Mouse (Mus musculus): Measurements from ENCODE around the gene Vmn2r100. TPM values are rescaled to one million over a fixed set of nuclear protein-coding genes. Genes with fewer than 3 reads are reported as not detected.

Gene Vmn2r100
- not detected in 2 replicates for polyA plus RNA-seq (2014; fragmentation: Nextera tagmentation; extraction: Ambion mirVana)

- no peak for ATAC-seq (ENCODE audit: low FRiP score)
Measured at GRCm38 (mm10) chr17:19504432-19504831, at the start of gene Vmn2r100. Gene Vmn2r100, plus strand, starts transcription at chr17:19504732.

GRCm38 (mm10) chr17:19482866-19483265 is 21.7 kb upstream of the Vmn2r100 start:
- Histone ChIP-seq H3K4me1 (replicated peaks; ENCODE audit: control insufficient read depth, insufficient read depth, low read length) (no peaks in the 10 kb centered on the region), H3K27ac (ENCODE audit: low read depth, low read length) (no peak overlapping the region), H3K27me3 (ENCODE audit: control insufficient read depth, insufficient read depth, low read length) (no peaks in the 10 kb centered on the region), H3K36me3 (ENCODE audit: control insufficient read depth, insufficient read depth, low read length) (no peaks in the 10 kb centered on the region), H3K4me2 (replicated peaks; ENCODE audit: low read depth, low read length) (no peak overlapping the region), H3K9me3 (ENCODE audit: control insufficient read depth, low read length) (no peaks in the 10 kb centered on the region), H3K9ac (ENCODE audit: low read depth, low read length) (no peak overlapping the region), H3K4me3 (ENCODE audit: low read depth, low read length) (no peak overlapping the region)
- DNase-seq (ENCODE audit: low spot score) (no peak), ATAC-seq (ENCODE audit: low FRiP score) (no peak)

More at GRCm38 (mm10) chr17:19504432-19504831, at the start of gene Vmn2r100:
- H3K27ac ChIP-seq (ENCODE audit: low read depth, low read length), result no peak within 1 kb of the TSS
- no peaks in the 10 kb centered on the region for H3K27me3 ChIP-seq (ENCODE audit: control insufficient read depth, insufficient read depth, low read length)
- DNase-seq (ENCODE audit: low spot score), result no peak
- no peaks in the 10 kb centered on the region for H3K9me3 ChIP-seq (ENCODE audit: control insufficient read depth, low read length)
- H3K4me2 ChIP-seq (replicated peaks; ENCODE audit: low read depth, low read length), result no peak within 1 kb of the TSS
- H3K4me3 ChIP-seq (ENCODE audit: low read depth, low read length), result no peak within 1 kb of the TSS
- H3K4me1 ChIP-seq (replicated peaks; ENCODE audit: control insufficient read depth, insufficient read depth, low read length), result no peaks in the 10 kb centered on the region
- no peaks in the 10 kb centered on the region for H3K36me3 ChIP-seq (ENCODE audit: control insufficient read depth, insufficient read depth, low read length)
- H3K9ac ChIP-seq (ENCODE audit: low read depth, low read length), result no peak within 1 kb of the TSS

- Histone ChIP-seq H3K9ac (ENCODE audit: low read depth, low read length) (no peak within 1 kb of the TSS), H3K4me3 (ENCODE audit: low read depth, low read length) (no peak within 1 kb of the TSS), H3K4me2 (replicated peaks; ENCODE audit: low read depth, low read length) (no peak within 1 kb of the TSS), H3K27ac (ENCODE audit: low read depth, low read length) (no peak within 1 kb of the TSS), H3K9me3 (ENCODE audit: control insufficient read depth, low read length) (no peaks in the 10 kb centered on the region), H3K36me3 (ENCODE audit: control insufficient read depth, insufficient read depth, low read length) (no peaks in the 10 kb centered on the region), H3K4me1 (replicated peaks; ENCODE audit: control insufficient read depth, insufficient read depth, low read length) (no peaks in the 10 kb centered on the region), H3K27me3 (ENCODE audit: control insufficient read depth, insufficient read depth, low read length) (no peaks in the 10 kb centered on the region)
- no peak for ATAC-seq (ENCODE audit: low FRiP score)
- DNase-seq (ENCODE audit: low spot score), result no peak
Measured at GRCm38 (mm10) chr17:19576927-19577326, 72.4 kb downstream of the Vmn2r100 start, which contains the start of gene Vmn2r101. Gene Vmn2r101, plus strand, starts transcription at chr17:19577227.

Other genes starting within 250 kb of the Vmn2r100 start
- not detected in 2 replicates for gene Vmn2r99, start 142.8 kb upstream of the Vmn2r100 start, polyA plus RNA-seq (2014; fragmentation: Nextera tagmentation; extraction: Ambion mirVana)
- not detected in 2 replicates for gene Vmn2r101, start 72.5 kb downstream of the Vmn2r100 start, polyA plus RNA-seq (2014; fragmentation: Nextera tagmentation; extraction: Ambion mirVana)
- gene Vmn2r102, start 155.6 kb downstream of the Vmn2r100 start, polyA plus RNA-seq (2014; fragmentation: Nextera tagmentation; extraction: Ambion mirVana), result not detected in 2 replicates

Measured in hindbrain, embryonic 11.5 days (tissue).